Mouse (Mus musculus): ENCODE measurements around the gene Usp2. TPM values are rescaled to one million over a fixed set of nuclear protein-coding genes. Genes with fewer than 3 reads are reported as not detected.

Usp2 gene
- polyA plus RNA-seq, 1 experiment from 2014 or later: 3.2 TPM

DNA sequence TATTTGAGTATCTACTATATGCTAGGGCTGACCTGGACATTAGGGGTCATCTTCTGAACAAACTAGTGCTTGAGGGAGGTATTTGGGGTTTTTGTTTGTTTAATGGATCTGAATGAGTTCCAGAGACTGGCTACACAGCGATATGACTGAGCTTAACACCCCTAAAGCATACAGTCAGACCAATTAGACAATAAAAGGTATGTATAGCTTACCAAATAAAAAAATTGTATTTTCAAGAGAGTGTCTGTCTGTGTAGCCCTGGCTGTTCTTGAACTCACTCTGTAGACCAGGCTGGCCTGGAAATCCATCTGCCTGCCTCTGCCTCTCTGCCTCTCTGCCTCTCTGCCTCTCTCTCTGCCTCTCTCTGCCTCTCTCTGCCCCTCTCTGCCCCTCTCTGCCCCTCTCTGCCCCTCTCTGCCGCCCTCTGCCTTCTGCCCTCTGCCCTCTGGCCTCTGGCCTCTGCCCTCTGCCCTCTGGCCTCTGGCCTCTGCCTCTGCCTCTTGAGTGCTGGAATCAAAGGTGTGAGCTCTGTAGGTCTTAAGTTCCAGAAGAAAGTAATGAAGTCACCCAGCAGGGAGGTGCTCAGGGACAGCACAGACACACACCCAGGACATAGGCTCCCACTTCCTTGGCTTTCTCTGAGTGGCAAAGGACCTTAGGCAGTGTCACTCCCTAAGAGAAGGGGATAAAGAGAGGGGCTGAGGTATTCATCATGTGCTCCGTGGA is 21.5 kb upstream of the Usp2 start:
- H3K27ac ChIP-seq (ENCODE audit: low read length): no peak overlapping the region
- H3K9ac ChIP-seq (ENCODE audit: low read depth, low read length): no peak overlapping the region
- H3K27me3 ChIP-seq (ENCODE audit: control insufficient read depth, insufficient read depth, low read depth, low read length): peaks cover 32% of the 10 kb centered on the region
- no peak overlapping the region for H3K4me3 ChIP-seq (ENCODE audit: low read depth, low read length)
- H3K36me3 ChIP-seq (ENCODE audit: control insufficient read depth, insufficient read depth): no peaks in the 10 kb centered on the region
- H3K4me2 ChIP-seq (ENCODE audit: low read depth, low read length): no peak overlapping the region
- H3K9me3 ChIP-seq (replicated peaks; ENCODE audit: control insufficient read depth, low read length): no peaks in the 10 kb centered on the region
- ATAC-seq (ENCODE audit: low read depth): no peak
- WGBS (ENCODE audit: insufficient replicate concordance): 51% methylated on average over 3 of the region's 3 CpGs
- H3K4me1 ChIP-seq (ENCODE audit: control insufficient read depth, low read depth, low read length): no peaks in the 10 kb centered on the region

GRCm38 (mm10) chr9:44045884-44046272 is 20.9 kb upstream of the Usp2 start:
- WGBS (ENCODE audit: insufficient replicate concordance): 73% methylated on average over 5 of the region's 5 CpGs
- no peak overlapping the region for H3K27ac ChIP-seq (ENCODE audit: low read length)
- H3K27me3 ChIP-seq (ENCODE audit: control insufficient read depth, insufficient read depth, low read depth, low read length): peaks cover 32% of the 10 kb centered on the region
- H3K4me1 ChIP-seq (ENCODE audit: control insufficient read depth, low read depth, low read length): no peaks in the 10 kb centered on the region
- no peaks in the 10 kb centered on the region for H3K9me3 ChIP-seq (replicated peaks; ENCODE audit: control insufficient read depth, low read length)
- no peak overlapping the region for H3K9ac ChIP-seq (ENCODE audit: low read depth, low read length)
- H3K4me3 ChIP-seq (ENCODE audit: low read depth, low read length): no peak overlapping the region
- H3K36me3 ChIP-seq (ENCODE audit: control insufficient read depth, insufficient read depth): no peaks in the 10 kb centered on the region
- ATAC-seq (ENCODE audit: low read depth): no peak
- H3K4me2 ChIP-seq (ENCODE audit: low read depth, low read length): no peak overlapping the region

DNA sequence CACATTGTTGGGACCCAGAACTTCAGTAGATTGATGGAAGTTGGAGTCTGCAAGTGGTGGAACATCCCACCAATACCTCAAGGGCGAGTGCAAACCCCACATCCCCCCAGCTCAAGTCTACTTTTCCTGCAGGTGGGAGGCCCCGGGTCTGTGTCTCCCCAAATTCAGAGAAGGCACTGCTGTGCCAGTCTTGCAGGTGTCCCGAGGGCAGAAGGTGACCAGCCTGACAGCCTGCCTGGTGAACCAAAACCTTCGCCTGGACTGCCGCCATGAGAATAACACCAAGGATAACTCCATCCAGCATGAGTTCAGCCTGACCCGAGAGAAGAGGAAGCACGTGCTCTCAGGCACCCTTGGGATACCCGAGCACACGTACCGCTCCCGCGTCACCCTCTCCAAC is 20.4 kb upstream of the Usp2 start:
- Histone ChIP-seq H3K4me2 (ENCODE audit: low read depth, low read length) (no peak overlapping the region), H3K27me3 (ENCODE audit: control insufficient read depth, insufficient read depth, low read depth, low read length) (peaks cover 32% of the 10 kb centered on the region), H3K27ac (ENCODE audit: low read length) (no peak overlapping the region), H3K9me3 (replicated peaks; ENCODE audit: control insufficient read depth, low read length) (no peaks in the 10 kb centered on the region), H3K4me3 (ENCODE audit: low read depth, low read length) (no peak overlapping the region), H3K36me3 (ENCODE audit: control insufficient read depth, insufficient read depth) (no peaks in the 10 kb centered on the region), H3K4me1 (ENCODE audit: control insufficient read depth, low read depth, low read length) (no peaks in the 10 kb centered on the region), H3K9ac (ENCODE audit: low read depth, low read length) (no peak overlapping the region)
- ATAC-seq (ENCODE audit: low read depth): no peak
- WGBS (ENCODE audit: insufficient replicate concordance): 61% methylated on average over 12 of the region's 12 CpGs

DNA sequence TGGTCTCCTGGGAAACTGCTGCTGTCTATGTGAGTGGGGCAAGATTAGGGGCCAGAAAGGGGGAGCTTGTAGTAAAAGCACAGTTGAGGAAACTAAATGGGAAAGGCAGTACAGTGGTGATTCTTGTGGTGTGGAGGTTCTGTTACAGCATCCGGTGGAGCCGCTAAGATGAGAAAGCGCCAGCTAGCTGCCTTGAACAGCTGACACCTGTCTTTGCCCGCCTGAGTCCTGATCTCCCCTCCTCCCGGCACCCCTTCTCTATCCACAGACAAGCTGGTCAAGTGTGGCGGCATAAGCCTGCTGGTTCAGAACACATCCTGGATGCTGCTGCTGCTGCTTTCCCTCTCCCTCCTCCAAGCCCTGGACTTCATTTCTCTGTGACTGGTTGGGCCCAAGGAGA is 19.8 kb upstream of the Usp2 start:
- Histone ChIP-seq H3K27me3 (ENCODE audit: control insufficient read depth, insufficient read depth, low read depth, low read length) (peaks cover 31% of the 10 kb centered on the region), H3K4me3 (ENCODE audit: low read depth, low read length) (no peak overlapping the region), H3K9me3 (replicated peaks; ENCODE audit: control insufficient read depth, low read length) (no peaks in the 10 kb centered on the region), H3K36me3 (ENCODE audit: control insufficient read depth, insufficient read depth) (no peaks in the 10 kb centered on the region), H3K4me1 (ENCODE audit: control insufficient read depth, low read depth, low read length) (no peaks in the 10 kb centered on the region), H3K9ac (ENCODE audit: low read depth, low read length) (no peak overlapping the region), H3K27ac (ENCODE audit: low read length) (no peak overlapping the region), H3K4me2 (ENCODE audit: low read depth, low read length) (no peak overlapping the region)
- no peak for ATAC-seq (ENCODE audit: low read depth)
- 16% methylated on average over 6 of the region's 6 CpGs for WGBS (ENCODE audit: insufficient replicate concordance)

- Histone ChIP-seq H3K4me3 (ENCODE audit: low read depth, low read length) (no peak overlapping the region), H3K27ac (ENCODE audit: low read length) (no peak overlapping the region), H3K36me3 (ENCODE audit: control insufficient read depth, insufficient read depth) (no peaks in the 10 kb centered on the region), H3K9me3 (replicated peaks; ENCODE audit: control insufficient read depth, low read length) (no peaks in the 10 kb centered on the region), H3K4me2 (ENCODE audit: low read depth, low read length) (no peak overlapping the region), H3K4me1 (ENCODE audit: control insufficient read depth, low read depth, low read length) (no peaks in the 10 kb centered on the region), H3K27me3 (ENCODE audit: control insufficient read depth, insufficient read depth, low read depth, low read length) (peaks cover 26% of the 10 kb centered on the region), H3K9ac (ENCODE audit: low read depth, low read length) (no peak overlapping the region)
- 51% methylated on average over 14 of the region's 14 CpGs for WGBS (ENCODE audit: insufficient replicate concordance)
- ATAC-seq (ENCODE audit: low read depth): no peak
Measured at GRCm38 (mm10) chr9:44047571-44048490, 19.0 kb upstream of the Usp2 start.

- Histone ChIP-seq H3K36me3 (ENCODE audit: control insufficient read depth, insufficient read depth) (no peaks in the 10 kb centered on the region), H3K9me3 (replicated peaks; ENCODE audit: control insufficient read depth, low read length) (no peaks in the 10 kb centered on the region), H3K4me1 (ENCODE audit: control insufficient read depth, low read depth, low read length) (no peaks in the 10 kb centered on the region), H3K9ac (ENCODE audit: low read depth, low read length) (no peak overlapping the region), H3K4me3 (ENCODE audit: low read depth, low read length) (no peak overlapping the region), H3K4me2 (ENCODE audit: low read depth, low read length) (no peak overlapping the region), H3K27ac (ENCODE audit: low read length) (no peak overlapping the region), H3K27me3 (ENCODE audit: control insufficient read depth, insufficient read depth, low read depth, low read length) (peaks cover 16% of the 10 kb centered on the region)
- 54% methylated on average over 15 of the region's 15 CpGs for WGBS (ENCODE audit: insufficient replicate concordance)
- ATAC-seq (ENCODE audit: low read depth): no peak
Measured at GRCm38 (mm10) chr9:44048541-44049380, 18.1 kb upstream of the Usp2 start.

DNA sequence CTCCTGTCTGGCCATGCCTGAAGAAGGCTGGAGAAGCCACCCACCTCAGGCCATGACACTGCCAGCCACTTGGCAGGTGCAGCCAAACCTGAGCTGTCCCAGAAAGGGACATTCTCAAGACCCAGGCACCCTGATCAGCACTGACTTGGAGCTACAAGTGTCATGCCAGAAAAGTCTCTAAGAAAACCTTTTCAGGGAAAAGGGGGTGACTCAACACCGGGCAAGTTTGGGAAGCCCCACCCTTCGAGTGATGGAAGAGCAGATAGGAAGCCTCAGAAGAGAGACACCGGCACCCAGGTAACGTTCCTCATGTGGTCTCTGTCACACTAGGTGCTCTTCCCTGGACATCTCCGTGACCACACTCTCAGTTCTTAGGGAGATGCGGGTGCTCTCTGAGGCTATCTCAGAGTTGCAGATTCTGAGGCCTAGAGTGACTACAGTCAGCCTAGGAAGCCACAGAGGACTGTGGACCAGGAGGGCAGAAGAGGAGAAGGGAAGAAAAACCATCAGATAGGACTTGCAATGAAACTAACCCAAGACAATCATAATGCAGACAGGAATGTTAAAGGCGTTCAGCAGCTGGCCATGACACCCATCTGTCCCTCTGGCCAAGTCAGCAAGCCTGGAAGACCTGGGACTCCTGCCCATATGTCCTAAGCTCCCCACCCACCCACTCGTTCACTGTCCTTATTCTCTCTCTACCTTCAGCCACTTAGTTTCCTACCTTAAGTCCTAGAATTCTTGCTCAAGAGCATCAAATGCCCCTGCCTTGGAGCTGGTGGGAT is 17.2 kb upstream of the Usp2 start:
- peaks cover 8% of the 10 kb centered on the region for H3K27me3 ChIP-seq (ENCODE audit: control insufficient read depth, insufficient read depth, low read depth, low read length)
- no peak overlapping the region for H3K9ac ChIP-seq (ENCODE audit: low read depth, low read length)
- H3K9me3 ChIP-seq (replicated peaks; ENCODE audit: control insufficient read depth, low read length): no peaks in the 10 kb centered on the region
- ATAC-seq (ENCODE audit: low read depth): no peak
- no peak overlapping the region for H3K4me2 ChIP-seq (ENCODE audit: low read depth, low read length)
- H3K27ac ChIP-seq (ENCODE audit: low read length): no peak overlapping the region
- H3K4me1 ChIP-seq (ENCODE audit: control insufficient read depth, low read depth, low read length): no peaks in the 10 kb centered on the region
- no peaks in the 10 kb centered on the region for H3K36me3 ChIP-seq (ENCODE audit: control insufficient read depth, insufficient read depth)
- H3K4me3 ChIP-seq (ENCODE audit: low read depth, low read length): no peak overlapping the region
- 45% methylated on average over 8 of the region's 8 CpGs for WGBS (ENCODE audit: insufficient replicate concordance)

GRCm38 (mm10) chr9:44052855-44053254 is 14.0 kb upstream of the Usp2 start:
- no peak for ATAC-seq (ENCODE audit: low read depth)
- Histone ChIP-seq H3K4me2 (ENCODE audit: low read depth, low read length) (no peak overlapping the region), H3K27me3 (ENCODE audit: control insufficient read depth, insufficient read depth, low read depth, low read length) (peaks cover 3% of the 10 kb centered on the region; the same call in 1 of the 2 replicates), H3K9me3 (replicated peaks; ENCODE audit: control insufficient read depth, low read length) (no peaks in the 10 kb centered on the region), H3K27ac (ENCODE audit: low read length) (no peak overlapping the region), H3K4me1 (ENCODE audit: control insufficient read depth, low read depth, low read length) (no peaks in the 10 kb centered on the region), H3K4me3 (ENCODE audit: low read depth, low read length) (no peak overlapping the region), H3K9ac (ENCODE audit: low read depth, low read length) (no peak overlapping the region), H3K36me3 (ENCODE audit: control insufficient read depth, insufficient read depth) (no peaks in the 10 kb centered on the region)
- 40% methylated on average over 3 of the region's 3 CpGs for WGBS (ENCODE audit: insufficient replicate concordance)
